ENCODE assay signal across 8 mouse cellular contexts in the genomic region with DNA sequence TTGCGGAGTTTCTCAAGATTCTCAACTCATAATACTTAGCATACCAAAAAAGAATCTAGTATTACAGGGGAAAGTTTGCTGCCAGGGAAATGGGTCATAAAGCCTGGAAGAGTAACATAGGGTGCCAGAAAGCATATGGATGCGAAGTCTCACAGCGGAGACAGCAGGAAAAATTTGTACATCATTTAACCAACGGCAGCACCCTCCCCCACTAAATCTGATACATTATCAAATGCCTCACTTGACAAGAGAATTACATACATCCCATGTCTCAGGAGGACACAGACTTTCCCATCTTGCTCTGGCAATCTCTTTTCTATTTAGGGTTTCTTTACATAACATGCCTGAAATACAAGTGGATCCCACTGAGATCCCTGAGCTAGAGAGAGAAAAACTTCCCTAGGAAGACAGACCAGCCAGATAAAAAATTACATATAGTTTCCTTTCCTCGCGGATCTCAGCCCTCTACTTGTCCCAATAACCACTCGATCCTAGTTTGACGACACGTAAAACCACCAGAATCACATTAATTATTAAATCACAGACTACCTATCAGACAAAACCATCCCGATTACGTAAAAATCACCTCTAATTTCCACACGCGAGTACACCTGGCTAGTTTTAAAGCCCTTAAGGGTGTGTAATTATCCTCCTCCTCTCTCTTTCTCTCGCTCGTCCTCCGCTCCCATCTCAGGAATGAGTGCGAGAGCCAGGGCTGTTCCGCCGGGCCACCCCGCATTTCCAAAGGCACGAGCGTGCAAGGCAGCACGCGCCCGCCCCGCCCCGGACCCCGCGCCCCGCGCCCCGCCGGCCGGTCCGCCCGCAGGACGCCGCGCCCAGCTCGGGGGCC.
A peak's percentile ranks its signal among the peaks of the same experiment; 100 is the strongest.
DNase-seq lines count a peak whose midpoint lies in the region; ATAC-seq and TF ChIP-seq lines count a peak whose summit lies in the region.

No protein-coding gene starts in this region.

- no peaks in the 10 kb centered on the region for H3K9me3 ChIP-seq in hindbrain, embryonic 13.5 days
- no peaks in the 10 kb centered on the region for H3K9me3 ChIP-seq in lung, postnatal 0 days (ENCODE audit: low read length)

- H3K79me3 ChIP-seq in C2C12 (ENCODE audit: low read depth), result no peaks in the 10 kb centered on the region

- H3K36me3 ChIP-seq in C2C12 (ENCODE audit: control insufficient read depth, insufficient read depth), result no peaks in the 10 kb centered on the region
- H3K36me3 ChIP-seq in hindbrain, embryonic 13.5 days, result no peaks in the 10 kb centered on the region
- H3K36me3 ChIP-seq in lung, postnatal 0 days (ENCODE audit: insufficient read depth, low read length), result no peaks in the 10 kb centered on the region

- intact Hi-C loops in gastrocnemius, adult 2 months (cut with DNase I), result loop anchor here (5.0 to 10.0 kb wide), 2 partner anchors 144 to 213 kb away; no protein-coding TSS in a partner anchor
- intact Hi-C loops in gastrocnemius, postnatal 36 days (cut with DNase I), result loop anchor here (10.0 kb wide), 1 partner anchor 127 kb away; no protein-coding TSS in a partner anchor

- no peak for TF ChIP-seq EP300 in lung, postnatal 0 days (IDR thresholded peaks at IDR 0.05)

- no peak for TF ChIP-seq CTCF in gastrocnemius, adult 2 months (IDR thresholded peaks at IDR 0.05)
- no peak for TF ChIP-seq CTCF in C2C12 (IDR thresholded peaks at IDR 0.05; ENCODE audit: control insufficient read depth, insufficient read depth, insufficient read length)
- no peak for TF ChIP-seq CTCF in lung, postnatal 0 days (IDR thresholded peaks at IDR 0.05)

- H3K79me2 ChIP-seq in C2C12 (ENCODE audit: control insufficient read depth, insufficient read depth), result peaks cover 22% of the 10 kb centered on the region

- no peaks in the 10 kb centered on the region for H3K27me3 ChIP-seq in C2C12 (ENCODE audit: control insufficient read depth, insufficient read depth, insufficient read length)
- 0 out of 2 replicates have a peak, but pooled peaks cover 2% of the 10 kb centered on the region for H3K27me3 ChIP-seq in hindbrain, embryonic 13.5 days
- no peaks in the 10 kb centered on the region for H3K27me3 ChIP-seq in lung, postnatal 0 days (replicated peaks; ENCODE audit: insufficient read depth, low read length)

- H3K4me2 ChIP-seq in hindbrain, embryonic 13.5 days, result peak overlapping the region; percentile 82
- peak overlapping the region; percentile 97 for H3K4me2 ChIP-seq in lung, postnatal 0 days (replicated peaks; ENCODE audit: low read depth, low read length)

- H3K4me3 ChIP-seq in gastrocnemius, adult 2 months, result peak overlapping the region; percentile 94
- H3K4me3 ChIP-seq in C2C12 (ENCODE audit: insufficient read depth, poor library complexity, severe bottlenecking), result peak overlapping the region; percentile 46
- H3K4me3 ChIP-seq in hindbrain, embryonic 13.5 days, result peak overlapping the region; percentile 87
- peak overlapping the region; percentile 79 for H3K4me3 ChIP-seq in lung, postnatal 0 days (ENCODE audit: low read depth, low read length)

- DNase-seq in gastrocnemius, adult 2 months, result no peak
- no peak for DNase-seq in gastrocnemius, postnatal 36 days
- DNase-seq in cerebellum, postnatal 10 days, result peak; percentile 48 to 71
- peak; percentile 48 for DNase-seq in lung, postnatal 0 days (ENCODE audit: low spot score)
- DNase-seq in layer of hippocampus, adult 11-12 months (ENCODE audit: low spot score), result no peak

- H3ac ChIP-seq in C2C12 (ENCODE audit: control insufficient read depth, insufficient read length, low read depth), result peak overlapping the region; percentile 87

- peak overlapping the region; percentile 97 for H3K9ac ChIP-seq in hindbrain, embryonic 13.5 days
- H3K9ac ChIP-seq in lung, postnatal 0 days (replicated peaks; ENCODE audit: low read depth), result peak overlapping the region; percentile 86

- WGBS in hindbrain, embryonic 13.5 days, result 2% methylated on average over 37 of the region's 40 CpGs
- WGBS in lung, postnatal 0 days, result 3% methylated on average over 35 of the region's 40 CpGs

- H3K27ac ChIP-seq in gastrocnemius, adult 2 months, result peak overlapping the region; percentile 99
- peak overlapping the region; percentile 96 for H3K27ac ChIP-seq in hindbrain, embryonic 13.5 days
- peak overlapping the region; percentile 91 for H3K27ac ChIP-seq in lung, postnatal 0 days (ENCODE audit: low read length)

- peaks cover 63% of the 10 kb centered on the region for H3K4me1 ChIP-seq in hindbrain, embryonic 13.5 days (replicated peaks)
- H3K4me1 ChIP-seq in lung, postnatal 0 days (ENCODE audit: insufficient read depth, low read depth, low read length), result no peaks in the 10 kb centered on the region

- peak; percentile 71 for ATAC-seq in hindbrain, embryonic 13.5 days (ENCODE audit: low FRiP score)
- peak; percentile 56 for ATAC-seq in lung, postnatal 0 days
- ATAC-seq in granulocyte monocyte progenitor cell, adult 5-6 weeks (replicated peaks; ENCODE audit: poor library complexity, severe bottlenecking), result no peak

TF ChIP-seq in C2C12, 6 proteins besides CTCF, POLR2A, EP300 and RAD21:
- no peak for TF ChIP-seq USF1 (IDR thresholded peaks at IDR 0.05; ENCODE audit: low read depth)
- TF ChIP-seq MYOD1 (IDR thresholded peaks at IDR 0.05; ENCODE audit: control insufficient read depth, insufficient read length, low read depth), result no peak
- no peak for TF ChIP-seq MYOG (IDR thresholded peaks at IDR 0.05; ENCODE audit: control insufficient read depth, extremely low read depth, insufficient read length)
- TF ChIP-seq MAX (IDR thresholded peaks at IDR 0.05), result no peak
- TF ChIP-seq FOSL1 (IDR thresholded peaks at IDR 0.05; ENCODE audit: insufficient read depth, low read length, poor library complexity, severe bottlenecking), result no peak
- TF ChIP-seq CEBPB (IDR thresholded peaks at IDR 0.05; ENCODE audit: low read depth), result no peak

Comparison
In these comparisons a context has a peak if more than half of its experiments do, and no peak if none do; other contexts are left out.
1. DNase-seq: peak in cerebellum, postnatal 10 days (2 of 2) and lung, postnatal 0 days (single experiment); none in gastrocnemius, adult 2 months (single experiment), gastrocnemius, postnatal 36 days (0 of 2) and layer of hippocampus, adult 11-12 months (single experiment).
2. Peak in every context shown above with its lines, with median percentiles within 50 percentile points of each other: H3K27ac ChIP-seq and H3K4me3 ChIP-seq.